Mouse (Mus musculus): Measurements from ENCODE around the gene Miga1.

DNA sequence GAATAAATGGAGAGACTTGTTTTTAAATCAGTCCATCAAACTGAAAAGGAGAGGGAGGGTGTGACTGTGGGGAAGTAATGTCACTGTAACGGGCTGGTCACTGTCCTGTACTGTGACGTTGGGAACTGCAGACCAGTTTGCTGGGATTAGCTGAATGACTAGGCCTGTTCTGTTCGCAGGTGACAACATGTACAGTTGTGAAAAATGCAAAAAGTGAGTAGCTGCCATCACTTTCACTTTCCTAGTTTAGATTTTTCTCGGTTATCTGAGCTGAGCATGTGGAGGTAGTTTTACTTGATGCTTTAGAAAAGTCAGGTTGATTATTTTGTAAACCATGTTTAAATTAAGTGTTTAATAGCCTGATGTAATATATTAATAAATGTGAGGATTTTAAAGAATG lies 35.9 kb upstream of the Miga1 start:
- TF ChIP-seq POLR2A (IDR thresholded peaks at IDR 0.05; ENCODE audit: low read depth, low read length) (no peak), CTCF (IDR thresholded peaks at IDR 0.05; ENCODE audit: extremely low read depth, insufficient read length, insufficient replicate concordance, low read depth, low read length) (no peak)
